Mouse (Mus musculus) left cerebral cortex, adult 9 months (tissue): ENCODE results near the gene Capn8.
A peak's percentile ranks its signal among the peaks of the same experiment; 100 is the strongest.

ENCODE experiments used
- DNase-seq, 2 experiments: peaks; one replicate each; pipeline ENCODE4 v3.0.0; 2022; ENCODE audit warnings: low spot score in 2 of 2

The Capn8 gene

DNA sequence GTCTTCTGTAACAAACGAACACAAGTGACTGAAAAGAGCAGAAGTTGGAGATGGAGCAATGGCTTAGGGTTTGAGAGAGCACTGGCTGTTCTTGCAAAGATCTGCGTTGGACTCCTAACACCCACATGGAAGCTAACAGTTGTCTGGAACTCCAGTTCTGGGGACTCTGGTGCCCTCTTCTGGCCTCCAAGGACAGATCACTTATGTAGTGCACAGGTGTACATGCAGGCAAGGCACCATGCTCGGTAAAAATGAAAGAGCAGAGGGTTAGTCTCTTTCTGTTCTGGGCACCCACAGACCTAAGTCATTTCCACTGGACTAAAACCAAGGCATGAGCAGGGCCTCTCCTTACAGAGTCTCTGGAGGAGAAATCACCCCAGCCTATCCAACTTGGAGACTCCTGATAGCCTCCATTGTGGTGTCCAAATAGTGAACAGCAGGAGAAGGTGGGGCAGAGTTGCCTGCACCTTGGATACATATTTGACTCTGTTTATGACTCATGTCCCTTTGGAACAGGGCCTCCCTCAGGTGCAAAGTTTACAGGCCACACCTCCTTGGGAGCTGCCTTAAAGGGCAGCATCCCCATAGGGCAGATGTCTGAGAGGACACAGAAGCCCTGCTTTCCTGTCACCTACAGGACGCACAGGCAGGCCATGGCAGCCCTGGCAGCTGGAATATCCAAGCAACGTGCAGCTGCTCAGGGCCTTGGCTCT is at the start of gene Capn8:
Gene Capn8 (plus strand): TSS at position 600 of the 713 bp plus-strand sequence.
- no peak for DNase-seq

- peak in 1 of 2 experiments; percentile 73 for DNase-seq
Measured at GRCm38 (mm10) chr1:182516758-182517676, 47.8 kb upstream of the Capn8 start, which contains the start of gene Capn2. TSS of gene Capn2 (minus strand) at chr1:182517608.

- no peak for DNase-seq
Measured at GRCm38 (mm10) chr1:182517677-182518011, 47.2 kb upstream of the Capn8 start.

- no peak for DNase-seq
Measured at GRCm38 (mm10) chr1:182518143-182518680, 46.6 kb upstream of the Capn8 start.

DNA sequence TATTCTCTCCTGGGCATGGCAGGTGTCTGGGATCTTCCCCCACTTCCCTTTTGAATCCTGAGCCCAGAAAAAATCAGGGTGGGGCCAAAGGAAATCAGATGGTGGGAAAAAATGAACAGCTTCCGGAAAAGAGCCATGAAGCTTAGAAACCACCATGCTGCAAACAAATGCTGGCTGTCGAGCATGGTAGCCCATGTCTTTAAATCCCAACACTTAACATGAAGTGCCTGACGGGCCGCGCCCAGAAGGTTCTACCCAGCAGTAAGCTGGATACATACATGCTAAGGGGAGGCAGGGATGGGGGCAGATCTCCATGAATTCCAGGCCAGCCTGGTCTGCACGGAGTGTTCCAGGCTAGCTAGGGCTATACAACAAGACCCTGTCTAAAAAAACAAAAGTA is 46.0 kb upstream of the Capn8 start:
- DNase-seq: no peak

GRCm38 (mm10) chr1:182519341-182519740 is 45.5 kb upstream of the Capn8 start:
- DNase-seq: no peak

DNA sequence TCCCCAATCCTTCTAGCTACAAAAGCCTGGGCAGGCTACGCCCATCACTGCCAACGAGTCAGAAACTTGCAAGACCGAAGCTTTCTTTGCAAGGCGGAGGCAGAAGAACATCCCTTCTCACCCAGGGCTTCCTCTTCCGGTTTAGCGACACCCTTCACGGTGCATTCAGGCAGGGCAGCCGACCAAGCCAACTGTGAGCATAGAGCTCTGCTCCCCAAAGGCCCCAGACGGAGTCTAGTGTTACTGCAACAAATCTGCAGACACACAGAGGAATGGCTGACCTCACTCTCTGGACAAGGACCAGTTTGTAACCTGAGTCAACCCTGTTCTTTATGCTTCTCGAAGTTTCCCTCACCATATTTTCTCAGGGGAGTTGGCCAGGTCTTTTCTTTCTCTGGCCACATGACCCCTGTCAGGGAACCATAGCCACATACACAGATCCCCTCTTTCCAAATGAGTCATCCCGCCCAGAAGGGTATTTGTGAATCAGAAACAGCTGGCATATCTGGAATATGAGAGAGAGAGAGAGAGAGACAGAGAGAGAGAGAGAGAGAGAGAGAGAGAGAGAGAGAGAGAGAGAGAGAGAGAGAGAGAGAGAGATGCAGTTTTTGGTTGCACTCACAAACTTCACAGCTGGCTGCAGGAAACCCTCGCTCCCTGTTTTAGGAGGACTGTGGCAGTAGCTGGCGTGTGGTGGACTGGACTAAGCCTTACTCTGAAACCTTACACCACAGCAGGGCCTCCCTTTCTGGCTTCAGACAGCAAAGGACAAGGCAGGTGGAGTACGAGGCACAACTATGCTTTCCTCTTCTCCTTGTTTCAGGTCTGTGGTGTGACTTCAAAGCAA is 44.5 kb upstream of the Capn8 start:
- no peak for DNase-seq

- no peak for DNase-seq
Measured at GRCm38 (mm10) chr1:182520938-182521500, 43.8 kb upstream of the Capn8 start.

DNA sequence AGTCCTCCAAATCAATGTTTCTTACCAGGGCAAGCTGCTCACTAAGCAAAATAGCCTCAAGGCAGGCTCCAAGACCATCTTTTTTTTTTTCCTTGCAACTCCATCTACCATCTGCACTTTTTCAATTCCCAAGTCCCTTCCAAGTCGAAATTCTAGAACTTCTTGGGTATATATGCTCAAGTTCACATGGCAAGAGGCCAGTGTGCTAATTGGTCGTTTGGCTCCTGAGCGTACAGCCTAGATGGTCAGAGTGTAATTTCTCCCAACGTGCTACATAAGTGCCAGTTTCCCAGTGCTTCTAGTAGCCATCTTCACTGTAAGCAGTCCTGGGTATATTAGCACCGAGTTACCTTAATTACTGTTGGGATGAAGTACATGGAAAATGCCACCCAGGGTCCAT is 41.8 kb upstream of the Capn8 start:
- DNase-seq: no peak

GRCm38 (mm10) chr1:182523692-182524091 is 41.1 kb upstream of the Capn8 start:
- no peak for DNase-seq

DNA sequence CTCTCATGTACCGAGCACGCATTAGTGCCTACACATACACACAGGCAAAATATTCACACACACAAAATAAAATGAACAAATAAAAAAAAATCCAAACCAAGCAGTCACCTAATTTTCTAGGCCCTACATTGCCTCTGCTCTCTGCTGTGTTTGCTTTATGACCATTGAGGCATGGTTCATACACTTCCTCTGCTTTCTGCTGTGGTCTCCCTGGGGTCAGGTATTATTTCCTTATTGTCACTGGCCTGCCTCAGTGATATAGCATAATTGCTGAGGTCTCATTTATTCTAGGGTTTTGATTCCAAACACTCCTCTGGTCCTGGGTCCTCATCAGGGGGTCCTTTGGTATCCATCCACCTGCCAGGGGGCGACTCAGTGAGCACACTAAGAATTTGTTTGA is 39.2 kb upstream of the Capn8 start:
- DNase-seq: no peak

DNA sequence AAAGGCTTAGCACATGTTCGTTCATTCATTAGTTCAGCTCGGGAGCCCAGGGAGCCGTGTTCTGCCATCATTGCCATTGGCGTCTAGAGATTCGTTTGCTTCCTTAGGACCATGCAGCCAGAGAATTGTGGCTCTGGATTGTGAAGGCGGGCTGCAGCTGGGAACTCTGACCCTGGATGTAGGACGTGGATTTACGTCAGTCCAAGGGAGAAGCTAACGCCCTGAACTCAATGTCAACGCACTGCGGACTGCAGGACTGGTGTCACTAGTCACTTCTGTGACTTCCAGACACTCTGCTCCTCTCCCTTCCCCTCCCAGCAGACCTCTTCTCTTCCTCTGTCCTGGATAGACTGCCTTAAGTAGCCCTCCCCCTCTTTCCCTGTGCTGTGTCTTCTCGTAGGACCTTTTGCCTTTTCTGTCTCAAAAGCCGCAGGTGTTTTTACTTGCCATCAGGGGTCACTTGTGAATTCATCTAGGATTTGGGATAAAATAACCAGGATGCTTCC is 37.5 kb upstream of the Capn8 start:
- no peak for DNase-seq

- DNase-seq: no peak
Measured at GRCm38 (mm10) chr1:182527921-182528858, 36.6 kb upstream of the Capn8 start.

GRCm38 (mm10) chr1:182533583-182533982 is 31.2 kb upstream of the Capn8 start:
- DNase-seq: no peak

DNA sequence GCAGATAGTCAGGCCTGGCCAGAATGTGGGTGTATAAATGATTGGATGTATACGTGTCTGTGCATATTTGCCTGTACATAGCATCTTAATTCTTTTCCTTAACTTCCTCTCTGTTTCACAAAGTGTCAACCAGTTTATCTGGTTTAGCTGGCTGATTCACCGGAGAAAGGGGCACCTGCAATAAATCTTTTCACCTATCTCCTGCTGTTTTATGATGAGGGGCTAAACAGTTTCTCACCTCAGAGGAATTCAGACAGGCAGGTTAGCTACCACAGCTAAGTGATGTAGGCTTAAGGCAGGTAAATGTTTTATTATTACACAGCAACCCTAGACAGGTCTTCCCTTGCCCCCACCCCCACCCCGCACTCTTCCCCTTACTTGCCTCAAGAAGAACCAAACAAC is 29.7 kb upstream of the Capn8 start:
- no peak for DNase-seq

DNA sequence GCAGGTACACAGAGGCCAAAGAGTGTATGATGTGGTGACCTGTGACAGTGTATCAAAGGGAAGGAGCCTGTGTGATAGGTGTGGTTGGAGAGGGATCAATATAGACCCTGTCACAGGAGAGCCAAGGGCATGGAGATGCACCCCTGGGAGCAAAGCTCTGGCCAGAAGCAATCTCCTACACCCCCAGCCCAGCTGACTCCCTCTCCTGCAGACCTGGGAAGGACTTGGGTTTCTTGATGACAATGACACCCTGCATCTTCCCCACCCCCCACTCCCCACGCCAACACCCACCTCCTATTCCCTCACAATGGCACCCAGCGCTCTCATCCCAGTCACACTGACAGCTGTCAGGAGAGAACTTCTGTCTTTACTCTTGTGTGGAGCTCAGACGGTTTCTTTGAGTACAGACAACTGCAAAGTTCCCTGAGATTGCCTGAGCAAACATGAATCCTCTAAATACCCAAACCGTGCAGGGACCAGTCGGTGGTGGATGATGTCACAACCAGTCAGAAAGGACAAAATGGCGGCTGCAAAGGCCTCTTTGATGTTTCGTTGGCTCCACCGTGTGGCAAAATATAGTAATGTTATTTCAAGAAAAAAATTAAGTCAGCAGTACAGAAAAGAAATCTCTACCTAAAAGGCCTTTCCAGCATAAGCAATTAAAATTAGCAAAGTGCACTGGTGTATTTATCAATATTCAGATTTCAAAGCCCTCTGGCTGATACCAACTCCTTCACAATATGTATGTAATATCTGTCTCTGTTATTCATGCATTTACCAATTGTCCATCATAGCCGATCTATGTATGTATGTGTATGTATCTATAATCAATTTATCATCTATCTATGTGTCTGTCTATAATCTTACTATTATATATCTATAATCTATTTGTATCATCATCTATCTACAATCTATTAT is 25.5 kb upstream of the Capn8 start:
- DNase-seq: peak; percentile 67 to 86

- no peak for DNase-seq
Measured at GRCm38 (mm10) chr1:182542110-182542509, 22.7 kb upstream of the Capn8 start.

GRCm38 (mm10) chr1:182543136-182543535 is 21.7 kb upstream of the Capn8 start:
- DNase-seq: no peak

DNA sequence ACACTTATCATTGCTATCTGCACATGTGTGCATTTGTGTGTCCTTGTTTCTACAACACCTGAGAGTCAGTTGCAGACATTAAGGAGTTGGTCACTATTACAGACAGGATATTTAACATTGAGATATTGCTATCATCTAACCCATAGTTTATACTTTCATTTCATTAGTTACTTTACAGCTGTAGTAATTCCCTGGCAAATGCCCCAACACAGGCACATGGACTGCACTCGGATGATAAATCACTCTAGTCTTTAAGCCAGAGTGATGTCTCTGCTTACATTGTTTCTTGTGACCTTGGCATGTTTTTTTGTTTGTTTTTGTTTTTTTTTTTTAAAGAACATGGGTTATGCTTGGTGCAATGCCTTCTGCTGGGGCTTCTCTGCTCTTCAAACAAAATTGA is 20.9 kb upstream of the Capn8 start:
- DNase-seq: no peak
